Mouse (Mus musculus) urinary bladder, postnatal 25 days (tissue): ENCODE measurements around the gene Arhgap19.

Experiments
- DNase-seq: peaks from one replicate; pipeline ENCODE4 v3.0.0; 2022; ENCODE audit warnings: low spot score

The Arhgap19 gene

GRCm38 (mm10) chr19:41801742-41802369, at the start of gene Arhgap19:
Arhgap19 (minus strand) TSS chr19:41802047.
- peak; percentile 74 for DNase-seq

GRCm38 (mm10) chr19:41850719-41851543, 49.1 kb upstream of the Arhgap19 start:
- no peak for DNase-seq

GRCm38 (mm10) chr19:41850021-41850718, 48.3 kb upstream of the Arhgap19 start:
- DNase-seq: no peak

- peak; percentile 83 for DNase-seq
These were observed 46.4 kb upstream of the Arhgap19 start, which contains the start of gene Frat2 for GRCm38 (mm10) chr19:41847992-41848851. Frat2 (minus strand) TSS chr19:41848132.

GRCm38 (mm10) chr19:41847614-41847991, 45.8 kb upstream of the Arhgap19 start:
- DNase-seq: peak; percentile 21

- DNase-seq: peak; percentile 31
These were observed 45.3 kb upstream of the Arhgap19 start for GRCm38 (mm10) chr19:41847091-41847581.

GRCm38 (mm10) chr19:41846366-41847090, 44.7 kb upstream of the Arhgap19 start:
- DNase-seq: no peak

- no peak for DNase-seq
These were observed 42.5 kb upstream of the Arhgap19 start for GRCm38 (mm10) chr19:41844345-41844744.

GRCm38 (mm10) chr19:41842706-41843105, 40.9 kb upstream of the Arhgap19 start:
- DNase-seq: no peak

- DNase-seq: no peak
These were observed 40.3 kb upstream of the Arhgap19 start for GRCm38 (mm10) chr19:41842196-41842595.

GRCm38 (mm10) chr19:41841105-41841750, 39.4 kb upstream of the Arhgap19 start:
- DNase-seq: no peak

- no peak for DNase-seq
These were observed 37.8 kb upstream of the Arhgap19 start for GRCm38 (mm10) chr19:41839685-41840084.

- no peak for DNase-seq
These were observed 37.0 kb upstream of the Arhgap19 start for GRCm38 (mm10) chr19:41838808-41839207.

- DNase-seq: peak; percentile 33
These were observed 36.0 kb upstream of the Arhgap19 start for GRCm38 (mm10) chr19:41837917-41838261.

- no peak for DNase-seq
These were observed 35.5 kb upstream of the Arhgap19 start for GRCm38 (mm10) chr19:41837194-41837916.

GRCm38 (mm10) chr19:41836719-41837118, 34.9 kb upstream of the Arhgap19 start:
- DNase-seq: no peak

- no peak for DNase-seq
These were observed 34.0 kb upstream of the Arhgap19 start for GRCm38 (mm10) chr19:41835816-41836215.

GRCm38 (mm10) chr19:41835407-41835806, 33.6 kb upstream of the Arhgap19 start:
- DNase-seq: no peak

- no peak for DNase-seq
These were observed 30.8 kb upstream of the Arhgap19 start for GRCm38 (mm10) chr19:41832501-41833201.
